Mouse (Mus musculus): Measurements from ENCODE around the gene Sdk2.

The Sdk2 gene

GRCm38 (mm10) chr11:113750571-113751483 is 316.0 kb downstream of the Sdk2 start:
- no peak for ATAC-seq (ENCODE audit: insufficient number of reproducible peaks, low FRiP score, low TSS enrichment)

- no peak for ATAC-seq (ENCODE audit: insufficient number of reproducible peaks, low FRiP score, low TSS enrichment)
Observed at GRCm38 (mm10) chr11:113749749-113750351, 317.0 kb downstream of the Sdk2 start.

- no peak for ATAC-seq (ENCODE audit: insufficient number of reproducible peaks, low FRiP score, low TSS enrichment)
Observed at GRCm38 (mm10) chr11:113748797-113749521, 317.9 kb downstream of the Sdk2 start.

GRCm38 (mm10) chr11:113747725-113748380 is 319.0 kb downstream of the Sdk2 start:
- ATAC-seq (ENCODE audit: insufficient number of reproducible peaks, low FRiP score, low TSS enrichment): no peak

- ATAC-seq (ENCODE audit: insufficient number of reproducible peaks, low FRiP score, low TSS enrichment): no peak
Observed at GRCm38 (mm10) chr11:113747056-113747455, 319.8 kb downstream of the Sdk2 start.

GRCm38 (mm10) chr11:113745961-113746360 is 320.9 kb downstream of the Sdk2 start:
- ATAC-seq (ENCODE audit: insufficient number of reproducible peaks, low FRiP score, low TSS enrichment): no peak

- ATAC-seq (ENCODE audit: insufficient number of reproducible peaks, low FRiP score, low TSS enrichment): no peak
Observed at GRCm38 (mm10) chr11:113742998-113743397, 323.8 kb downstream of the Sdk2 start.

GRCm38 (mm10) chr11:113740100-113740499 is 326.7 kb downstream of the Sdk2 start:
- no peak for ATAC-seq (ENCODE audit: insufficient number of reproducible peaks, low FRiP score, low TSS enrichment)

- ATAC-seq (ENCODE audit: insufficient number of reproducible peaks, low FRiP score, low TSS enrichment): no peak
Observed at GRCm38 (mm10) chr11:113739213-113739612, 327.6 kb downstream of the Sdk2 start.

- no peak for ATAC-seq (ENCODE audit: insufficient number of reproducible peaks, low FRiP score, low TSS enrichment)
Observed at GRCm38 (mm10) chr11:113737912-113738311, 328.9 kb downstream of the Sdk2 start.

- no peak for ATAC-seq (ENCODE audit: insufficient number of reproducible peaks, low FRiP score, low TSS enrichment)
Observed at GRCm38 (mm10) chr11:113737553-113737854, 329.3 kb downstream of the Sdk2 start.

- ATAC-seq (ENCODE audit: insufficient number of reproducible peaks, low FRiP score, low TSS enrichment): no peak
Observed at GRCm38 (mm10) chr11:113736848-113737552, 329.8 kb downstream of the Sdk2 start.

GRCm38 (mm10) chr11:113735151-113735550 is 331.7 kb downstream of the Sdk2 start:
- no peak for ATAC-seq (ENCODE audit: insufficient number of reproducible peaks, low FRiP score, low TSS enrichment)

- ATAC-seq (ENCODE audit: insufficient number of reproducible peaks, low FRiP score, low TSS enrichment): no peak
Observed at GRCm38 (mm10) chr11:113733631-113734364, 333.0 kb downstream of the Sdk2 start.

- ATAC-seq (ENCODE audit: insufficient number of reproducible peaks, low FRiP score, low TSS enrichment): no peak
Observed at GRCm38 (mm10) chr11:113731945-113732612, 334.8 kb downstream of the Sdk2 start.

- no peak for ATAC-seq (ENCODE audit: insufficient number of reproducible peaks, low FRiP score, low TSS enrichment)
Observed at GRCm38 (mm10) chr11:113730879-113731278, 336.0 kb downstream of the Sdk2 start.

GRCm38 (mm10) chr11:113729917-113730316 is 336.9 kb downstream of the Sdk2 start:
- ATAC-seq (ENCODE audit: insufficient number of reproducible peaks, low FRiP score, low TSS enrichment): no peak

GRCm38 (mm10) chr11:113729239-113729638 is 337.6 kb downstream of the Sdk2 start:
- no peak for ATAC-seq (ENCODE audit: insufficient number of reproducible peaks, low FRiP score, low TSS enrichment)

- no peak for ATAC-seq (ENCODE audit: insufficient number of reproducible peaks, low FRiP score, low TSS enrichment)
Observed at GRCm38 (mm10) chr11:113727992-113728391, 338.9 kb downstream of the Sdk2 start.

Data from cerebellum, adult (tissue).